Mouse (Mus musculus): ENCODE measurements around the gene Tas2r137. TPM values are rescaled to one million over a fixed set of nuclear protein-coding genes. Genes with fewer than 3 reads are reported as not detected.

Tas2r137 gene
- polyA plus RNA-seq, 1 experiment: not detected

- Histone ChIP-seq H3K4me1 (ENCODE audit: control insufficient read depth, insufficient read depth, low read length) (0 out of 2 replicates have a peak, but pooled peaks cover 2% of the 10 kb centered on the region), H3K27ac (ENCODE audit: insufficient read depth, low read depth, low read length) (no peak overlapping the region), H3K4me3 (ENCODE audit: insufficient read depth, low read depth, low read length) (no peak overlapping the region)
- 87% methylated on average over 4 of the region's 4 CpGs for WGBS
- TF ChIP-seq CTCF (IDR thresholded peaks at IDR 0.05; ENCODE audit: insufficient read depth, low read depth, low read length) (no peak), POLR2A (IDR thresholded peaks at IDR 0.05; ENCODE audit: insufficient read depth, low read depth, low read length) (no peak)
Observed at GRCm38 (mm10) chr6:40476132-40476531, 14.9 kb upstream of the Tas2r137 start.

- Histone ChIP-seq H3K27ac (ENCODE audit: insufficient read depth, low read depth, low read length) (no peak overlapping the region), H3K4me1 (ENCODE audit: control insufficient read depth, insufficient read depth, low read length) (no peaks in the 10 kb centered on the region), H3K4me3 (ENCODE audit: insufficient read depth, low read depth, low read length) (no peak overlapping the region)
- no peak for TF ChIP-seq CTCF (IDR thresholded peaks at IDR 0.05; ENCODE audit: insufficient read depth, low read depth, low read length)
- no peak for TF ChIP-seq POLR2A (IDR thresholded peaks at IDR 0.05; ENCODE audit: insufficient read depth, low read depth, low read length)
- WGBS: 72% methylated on average over 1 of the region's 1 CpGs
Observed at GRCm38 (mm10) chr6:40479705-40480104, 11.3 kb upstream of the Tas2r137 start.

DNA sequence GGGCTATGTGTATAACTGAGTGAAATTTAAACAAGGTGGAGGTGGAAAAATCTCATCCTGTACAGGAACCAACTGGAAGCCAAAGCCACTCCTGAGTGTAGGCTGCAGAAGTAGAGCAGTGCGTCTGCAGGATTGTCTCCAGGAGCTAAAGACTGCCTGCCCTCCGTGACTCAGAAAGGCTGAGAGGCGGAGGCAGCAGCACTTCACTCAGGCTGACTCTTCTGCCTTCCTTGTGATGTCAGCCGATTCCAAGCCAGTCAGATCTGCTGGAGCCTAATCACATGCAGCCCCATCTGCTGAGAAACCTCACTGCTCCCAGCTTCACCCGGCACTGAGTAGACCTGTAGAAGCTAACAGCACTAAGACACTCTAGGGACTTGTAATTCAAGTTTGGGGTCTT, 8.7 kb upstream of the Tas2r137 start:
- no peak overlapping the region for H3K27ac ChIP-seq (ENCODE audit: insufficient read depth, low read depth, low read length)
- WGBS: 67% methylated on average over 5 of the region's 5 CpGs
- no peaks in the 10 kb centered on the region for H3K4me1 ChIP-seq (ENCODE audit: control insufficient read depth, insufficient read depth, low read length)
- no peak overlapping the region for H3K4me3 ChIP-seq (ENCODE audit: insufficient read depth, low read depth, low read length)
- TF ChIP-seq POLR2A (IDR thresholded peaks at IDR 0.05; ENCODE audit: insufficient read depth, low read depth, low read length) (no peak), CTCF (IDR thresholded peaks at IDR 0.05; ENCODE audit: insufficient read depth, low read depth, low read length) (no peak)

- Histone ChIP-seq H3K27ac (ENCODE audit: insufficient read depth, low read depth, low read length) (no peak within 1 kb of the TSS), H3K4me3 (ENCODE audit: insufficient read depth, low read depth, low read length) (no peak within 1 kb of the TSS), H3K4me1 (ENCODE audit: control insufficient read depth, insufficient read depth, low read length) (no peaks in the 10 kb centered on the region)
- TF ChIP-seq POLR2A (IDR thresholded peaks at IDR 0.05; ENCODE audit: insufficient read depth, low read depth, low read length): no peak
- TF ChIP-seq CTCF (IDR thresholded peaks at IDR 0.05; ENCODE audit: insufficient read depth, low read depth, low read length): no peak
- WGBS: 63% methylated on average over 3 of the region's 3 CpGs
Observed at GRCm38 (mm10) chr6:40493229-40493628, 2.2 kb downstream of the Tas2r137 start, which contains the start of gene Tas2r108. Gene Tas2r108, plus strand, starts transcription at chr6:40493529.

GRCm38 (mm10) chr6:40519408-40519807, 28.4 kb downstream of the Tas2r137 start, which contains the start of gene Prss37:
Gene Prss37, minus strand, starts transcription at chr6:40519508.
- 81% methylated on average over 1 of the region's 1 CpGs for WGBS
- TF ChIP-seq POLR2A (IDR thresholded peaks at IDR 0.05; ENCODE audit: insufficient read depth, low read depth, low read length): no peak
- Histone ChIP-seq H3K4me1 (ENCODE audit: control insufficient read depth, insufficient read depth, low read length) (no peaks in the 10 kb centered on the region), H3K4me3 (ENCODE audit: insufficient read depth, low read depth, low read length) (no peak within 1 kb of the TSS), H3K27ac (ENCODE audit: insufficient read depth, low read depth, low read length) (no peak within 1 kb of the TSS)

Other genes with a start within 250 kb of the Tas2r137 start
- gene Agk, start 166.1 kb upstream of the Tas2r137 start, polyA plus RNA-seq (2012; ENCODE audit: insufficient read depth, insufficient read length, low replicate concordance, missing spikeins): 304 TPM in 1 of 2 replicates, not detected in the other
- gene E330009J07Rik, start 55.1 kb upstream of the Tas2r137 start, polyA plus RNA-seq (2012; ENCODE audit: insufficient read depth, insufficient read length, low replicate concordance, missing spikeins): 44.9 and 190 TPM in 2 replicates
- gene Wee2, start 52.1 kb upstream of the Tas2r137 start, polyA plus RNA-seq (2012; ENCODE audit: insufficient read depth, insufficient read length, low replicate concordance, missing spikeins): not detected in 2 replicates
- gene Ssbp1, start 19.9 kb upstream of the Tas2r137 start, polyA plus RNA-seq (2012; ENCODE audit: insufficient read depth, insufficient read length, low replicate concordance, missing spikeins): not detected in 2 replicates
- not detected in 2 replicates for gene Tas2r108, start 2.3 kb downstream of the Tas2r137 start, polyA plus RNA-seq (2012; ENCODE audit: insufficient read depth, insufficient read length, low replicate concordance, missing spikeins)
- not detected in 2 replicates for gene Prss37, start 28.3 kb downstream of the Tas2r137 start, polyA plus RNA-seq (2012; ENCODE audit: insufficient read depth, insufficient read length, low replicate concordance, missing spikeins)
- gene Olfr461, start 63.8 kb downstream of the Tas2r137 start, polyA plus RNA-seq (2012; ENCODE audit: insufficient read depth, insufficient read length, low replicate concordance, missing spikeins): not detected in 2 replicates
- gene Olfr460, start 78.3 kb downstream of the Tas2r137 start, polyA plus RNA-seq (2012; ENCODE audit: insufficient read depth, insufficient read length, low replicate concordance, missing spikeins): not detected in 2 replicates
- gene Clec5a, start 94.6 kb downstream of the Tas2r137 start, polyA plus RNA-seq (2012; ENCODE audit: insufficient read depth, insufficient read length, low replicate concordance, missing spikeins): not detected in 2 replicates
- gene Tas2r138, start 122.1 kb downstream of the Tas2r137 start, polyA plus RNA-seq (2012; ENCODE audit: insufficient read depth, insufficient read length, low replicate concordance, missing spikeins): not detected in 2 replicates
- not detected in 2 replicates for gene Mgam, start 137.6 kb downstream of the Tas2r137 start, polyA plus RNA-seq (2012; ENCODE audit: insufficient read depth, insufficient read length, low replicate concordance, missing spikeins)

Measured in olfactory bulb, adult 2 months (tissue).